Mouse (Mus musculus) kidney, postnatal 0 days (tissue): ENCODE data around the gene Shcbp1l. TPM values are rescaled to one million over a fixed set of nuclear protein-coding genes. Genes with fewer than 3 reads are reported as not detected.

Experiments
- ATAC-seq: fragments of 200-750 bp; cut with Nextera tagmentation; replicated peaks from 2 replicates; pipeline ENCODE4 v1.8.0; 2017; ENCODE audit warnings: low read depth, moderate number of reproducible peaks, moderate TSS enrichment, moderate library complexity; ENCODE audit not compliant: low FRiP score
- DNase-seq: peaks from one replicate; pipeline ENCODE4 v3.0.0-alpha.2; 2016; ENCODE audit warnings: low spot score
- H3K27ac ChIP-seq: fragments of 300-500 bp; sonication (generic); 2 replicates; pipeline ENCODE4 v1.5.1; 2014; ENCODE audit warnings: mild to moderate bottlenecking
- H3K27me3 ChIP-seq: fragments of 300-500 bp; sonication (generic); 2 replicates; pipeline ENCODE4 v1.6.1; 2014; ENCODE audit warnings: low read length, mixed read lengths; ENCODE audit not compliant: insufficient read depth
- H3K36me3 ChIP-seq: fragments of 300-500 bp; sonication (generic); 2 replicates; pipeline ENCODE4 v1.6.1; 2014; ENCODE audit warnings: low read length, mixed read lengths; ENCODE audit not compliant: insufficient read depth
- H3K4me1 ChIP-seq: fragments of 300-500 bp; sonication (generic); replicated peaks from 2 replicates; pipeline ENCODE4 v1.6.1; 2014; ENCODE audit warnings: antibody characterized with exemption, low read length, mixed read lengths; ENCODE audit not compliant: insufficient read depth
- H3K4me2 ChIP-seq: fragments of 300-500 bp; sonication (generic); 2 replicates; pipeline ENCODE4 v1.6.1; 2014; ENCODE audit warnings: mild to moderate bottlenecking, low read length, moderate library complexity, mixed read lengths
- H3K4me3 ChIP-seq: fragments of 300-500 bp; sonication (generic); replicated peaks from 2 replicates; pipeline ENCODE4 v1.5.1; 2014; ENCODE audit warnings: low read depth, low read length
- H3K9ac ChIP-seq: fragments of 300-500 bp; sonication (generic); 2 replicates; pipeline ENCODE4 v1.6.1; 2014; ENCODE audit warnings: low read depth, low read length
- H3K9me3 ChIP-seq: fragments of 300-500 bp; sonication (generic); replicated peaks from 2 replicates; pipeline ENCODE4 v1.6.1; 2016; ENCODE audit warnings: low read length, inconsistent platforms, mixed read lengths
- CTCF ChIP-seq: IDR thresholded peaks from 2 replicates; pipeline ENCODE4 v1.5.1; 2016; ENCODE audit warnings: antibody characterized with exemption, low read depth, mild to moderate bottlenecking, moderate library complexity
- WGBS: fragments of 180-500 bp; shearing (Covaris S2); extraction: QIAGEN DNeasy Blood & Tissue Kit; methylation state at CpG from one replicate; pipeline ENCODE4 v1.1.7; 2014; 5-methylcytosine and 5-hydroxymethylcytosine counted together
- polyA plus RNA-seq: library from polyadenylated mRNA; unstranded; fragments of >200 nt; fragmentation: Nextera tagmentation; extraction: Ambion mirVana; gene quantifications from 2 replicates; pipeline ENCODE4 v1.2.1, GENCODE M21; 2015

The Shcbp1l gene
- polyA plus RNA-seq, result 0.23 and 0.39 TPM in 2 replicates

DNA sequence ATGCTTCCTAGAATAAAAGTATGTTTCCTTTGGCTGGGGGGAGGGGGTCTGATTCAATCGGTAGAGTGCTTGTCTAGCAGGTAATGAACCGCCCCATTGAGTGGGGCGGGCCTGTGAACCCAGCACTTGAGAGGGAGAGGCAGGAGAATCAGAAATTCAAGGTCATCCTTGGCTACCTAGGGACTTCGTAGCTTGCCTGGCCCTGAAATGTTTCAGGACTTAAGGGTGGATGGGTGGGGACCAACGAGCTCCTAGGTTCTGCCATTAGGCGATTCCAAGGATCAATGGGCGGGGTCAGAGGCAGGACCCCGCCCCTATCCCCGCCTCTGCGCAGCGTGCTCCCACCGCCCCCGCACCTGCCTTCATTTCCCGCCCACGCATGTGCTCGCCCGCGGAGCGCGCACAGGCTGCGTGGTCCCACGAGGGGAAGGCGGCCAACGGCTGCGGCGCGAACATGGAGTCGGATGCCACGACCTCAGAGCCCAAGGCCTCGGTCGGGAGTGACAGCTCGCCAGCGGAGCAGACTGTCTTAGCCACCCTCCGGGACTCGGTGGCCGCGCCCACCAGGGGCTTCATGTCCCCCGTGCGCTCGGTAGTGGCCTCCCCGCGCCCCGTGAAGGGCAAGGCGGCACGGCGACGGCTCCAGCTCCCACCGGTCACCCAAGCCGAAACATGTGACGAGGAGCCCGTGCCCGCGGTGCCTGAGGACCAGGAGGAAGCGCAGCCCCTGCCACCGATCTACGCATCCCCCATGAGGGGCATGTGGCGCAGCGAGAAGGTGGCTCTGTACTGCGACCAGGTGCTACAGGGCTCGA lies at the start of gene Shcbp1l:
Shcbp1l (plus strand) TSS at position 393 of the 815 bp plus-strand sequence.
- Histone ChIP-seq H3K4me2 (peak within 1 kb of the TSS; percentile 92), H3K4me3 (peak within 1 kb of the TSS; percentile 38), H3K27ac (no peak within 1 kb of the TSS), H3K9ac (peak within 1 kb of the TSS; percentile 14; the same call in 1 of the 2 replicates), H3K4me1 (no peaks in the 10 kb centered on the region; the same call in 1 of the 2 replicates), H3K27me3 (no peaks in the 10 kb centered on the region), H3K9me3 (no peaks in the 10 kb centered on the region), H3K36me3 (no peaks in the 10 kb centered on the region)
- 3% methylated on average over 59 of the region's 60 CpGs for WGBS
- DNase-seq, result peak; percentile 76
- no peak for TF ChIP-seq CTCF
- peak; percentile 79 for ATAC-seq

DNA sequence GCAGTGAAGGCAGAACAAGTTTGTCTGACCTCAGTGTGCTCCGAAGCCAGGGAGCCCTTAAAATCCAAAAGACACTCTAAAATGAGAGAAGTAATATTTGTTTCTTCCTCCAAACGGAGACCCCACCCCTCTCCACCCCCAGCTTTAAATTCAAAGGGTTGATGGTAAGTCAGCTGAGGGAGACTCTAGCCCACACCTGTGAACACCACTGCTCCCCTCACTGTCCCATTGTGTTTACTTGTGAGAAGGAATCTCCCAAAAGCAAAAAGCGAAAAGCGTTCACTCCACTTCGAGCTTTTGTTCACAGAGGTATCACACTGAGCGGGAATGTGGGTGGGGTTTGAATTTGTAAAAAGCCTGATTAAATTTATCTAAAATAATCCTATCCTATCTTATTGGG lies 48.5 kb upstream of the Shcbp1l start:
- TF ChIP-seq CTCF, result no peak
- H3K27ac ChIP-seq, result no peak overlapping the region
- no peak overlapping the region for H3K4me3 ChIP-seq
- DNase-seq (no peak), ATAC-seq (no peak)
- H3K9ac ChIP-seq, result no peak overlapping the region
- 38% methylated on average over 6 of the region's 6 CpGs for WGBS
- H3K36me3 ChIP-seq, result no peaks in the 10 kb centered on the region
- H3K4me1 ChIP-seq, result no peaks in the 10 kb centered on the region
- no peaks in the 10 kb centered on the region for H3K27me3 ChIP-seq
- H3K9me3 ChIP-seq, result no peaks in the 10 kb centered on the region
- H3K4me2 ChIP-seq, result no peak overlapping the region

DNA sequence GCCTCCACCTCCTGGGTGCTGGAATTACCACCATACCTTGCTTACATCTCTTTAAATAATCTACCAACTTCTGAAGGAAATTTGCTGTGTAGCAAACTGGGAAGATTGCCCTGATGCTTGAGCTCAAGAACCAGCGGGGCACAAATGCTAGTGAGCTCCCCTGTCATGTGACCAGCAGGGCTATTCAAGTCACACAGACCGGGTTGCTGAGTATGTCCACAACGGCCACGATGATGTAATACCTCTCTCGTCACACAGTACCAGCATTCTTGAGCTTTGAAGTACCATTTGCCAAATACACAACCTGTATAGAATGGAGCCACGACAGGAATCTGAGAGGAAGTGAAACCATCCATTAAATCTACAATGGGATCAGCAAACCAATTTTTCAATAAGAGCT lies 46.4 kb upstream of the Shcbp1l start:
- DNase-seq (no peak), ATAC-seq (no peak)
- TF ChIP-seq CTCF, result no peak
- Histone ChIP-seq H3K27ac (no peak overlapping the region), H3K4me3 (no peak overlapping the region), H3K4me2 (no peak overlapping the region), H3K4me1 (no peaks in the 10 kb centered on the region), H3K9me3 (no peaks in the 10 kb centered on the region), H3K27me3 (no peaks in the 10 kb centered on the region), H3K36me3 (no peaks in the 10 kb centered on the region), H3K9ac (no peak overlapping the region)
- WGBS, result 59% methylated on average over 6 of the region's 6 CpGs

DNA sequence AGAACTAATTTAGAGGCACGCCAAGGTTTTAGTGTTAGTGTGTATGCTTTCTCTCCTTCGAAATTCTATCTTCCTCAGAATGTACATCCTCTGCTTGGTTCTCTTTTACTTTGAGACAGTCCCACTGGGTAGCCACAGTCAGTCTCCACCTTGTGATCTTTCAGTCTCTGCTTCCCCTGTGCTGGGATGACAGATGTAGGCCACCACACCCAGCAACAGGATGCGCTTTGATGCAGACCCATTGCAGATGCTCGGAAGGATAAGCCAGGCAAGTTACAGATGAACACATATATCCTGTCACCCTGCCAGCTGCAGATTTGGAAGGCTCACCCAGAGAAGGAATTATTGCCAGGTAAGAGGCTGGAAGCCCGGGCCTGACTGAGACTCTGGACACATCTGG lies 45.1 kb upstream of the Shcbp1l start:
- Histone ChIP-seq H3K4me2 (no peak overlapping the region), H3K27me3 (no peaks in the 10 kb centered on the region), H3K9ac (no peak overlapping the region), H3K36me3 (no peaks in the 10 kb centered on the region), H3K9me3 (no peaks in the 10 kb centered on the region), H3K4me3 (no peak overlapping the region), H3K27ac (no peak overlapping the region), H3K4me1 (no peaks in the 10 kb centered on the region)
- 72% methylated on average over 5 of the region's 5 CpGs for WGBS
- ATAC-seq (no peak), DNase-seq (no peak)
- no peak for TF ChIP-seq CTCF

DNA sequence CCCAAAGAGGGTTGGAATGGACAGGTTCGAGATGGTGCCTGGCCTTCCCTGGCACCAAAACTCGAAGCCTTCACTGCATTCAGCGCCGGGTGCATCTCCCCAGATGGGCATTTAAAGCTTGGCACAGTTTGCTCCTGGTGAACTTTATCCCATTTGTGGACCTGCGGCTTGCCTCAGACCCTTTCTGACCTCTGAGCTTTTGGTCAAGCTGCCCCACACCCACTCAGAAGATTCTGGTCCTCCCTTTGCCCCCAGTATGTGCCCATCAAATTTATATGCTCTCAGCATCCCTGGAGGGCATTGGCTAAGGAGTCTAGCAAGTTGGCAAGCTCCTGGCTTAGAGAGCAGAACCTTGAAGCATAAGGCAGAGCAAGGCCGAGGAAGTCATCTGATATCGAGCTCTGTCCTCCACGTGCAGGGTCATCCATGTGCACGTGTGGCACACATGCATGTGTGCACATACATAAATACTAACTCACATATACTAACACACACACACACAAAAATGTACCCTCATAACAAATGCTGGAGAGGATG lies 44.1 kb upstream of the Shcbp1l start:
- Histone ChIP-seq H3K9me3 (no peaks in the 10 kb centered on the region), H3K4me3 (no peak overlapping the region), H3K27me3 (no peaks in the 10 kb centered on the region), H3K4me1 (no peaks in the 10 kb centered on the region), H3K27ac (no peak overlapping the region), H3K36me3 (no peaks in the 10 kb centered on the region), H3K9ac (no peak overlapping the region), H3K4me2 (no peak overlapping the region)
- no peak for TF ChIP-seq CTCF
- ATAC-seq (no peak), DNase-seq (no peak)
- 88% methylated on average over 9 of the region's 9 CpGs for WGBS

DNA sequence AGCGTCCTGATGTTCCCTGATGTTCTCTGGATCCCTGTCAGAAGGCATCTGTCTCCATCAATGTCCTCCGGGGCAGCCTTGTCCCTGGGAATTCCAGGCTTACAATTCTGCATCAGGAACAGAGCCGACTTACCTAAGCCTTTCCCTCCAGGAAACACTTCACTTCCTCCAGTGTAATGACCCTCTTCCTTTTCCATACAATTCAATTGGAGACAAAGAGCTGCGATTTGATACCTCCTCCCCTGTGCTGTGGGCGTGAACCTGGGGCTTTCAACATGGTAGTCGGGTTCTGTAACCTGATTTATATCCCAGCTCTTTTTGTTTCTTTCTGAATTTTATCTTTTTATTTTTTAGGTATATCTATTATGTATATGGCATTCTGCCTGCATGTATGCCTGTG lies 39.9 kb upstream of the Shcbp1l start:
- Histone ChIP-seq H3K9ac (no peak overlapping the region), H3K9me3 (no peaks in the 10 kb centered on the region), H3K27me3 (no peaks in the 10 kb centered on the region), H3K36me3 (no peaks in the 10 kb centered on the region), H3K4me2 (no peak overlapping the region), H3K4me1 (0 out of 2 replicates have a peak, but pooled peaks cover 3% of the 10 kb centered on the region), H3K4me3 (no peak overlapping the region), H3K27ac (no peak overlapping the region)
- 39% methylated on average over 6 of the region's 6 CpGs for WGBS
- ATAC-seq, result no peak
- TF ChIP-seq CTCF, result no peak
- peak; percentile 67 for DNase-seq
